Mouse (Mus musculus): ENCODE data around the gene Erich3. TPM values are rescaled to one million over a fixed set of nuclear protein-coding genes. Genes with fewer than 3 reads are reported as not detected.
A peak's percentile ranks its signal among the peaks of the same experiment; 100 is the strongest.

Gene Erich3
- total RNA-seq, 2 experiments from 2014 or later = 0.04 TPM

- intact Hi-C loops (cut with DNase I; ENCODE audit: low total_unique reads) = no loop called here
Measured at GRCm38 (mm10) chr3:154758089-154758488, 94.4 kb downstream of the Erich3 start.

GRCm38 (mm10) chr3:154761108-154761507, 97.4 kb downstream of the Erich3 start:
- intact Hi-C loops (cut with DNase I; ENCODE audit: low total_unique reads) = no loop called here
- no peak for DNase-seq

More at GRCm38 (mm10) chr3:154758089-154758488, 94.4 kb downstream of the Erich3 start:
- DNase-seq = no peak

- no peak for DNase-seq
- intact Hi-C loops (cut with DNase I; ENCODE audit: low total_unique reads) = no loop called here
Measured at GRCm38 (mm10) chr3:154763374-154763773, 99.7 kb downstream of the Erich3 start.

- DNase-seq = peak; percentile 6
Measured at GRCm38 (mm10) chr3:154764115-154764514, 100.5 kb downstream of the Erich3 start.

GRCm38 (mm10) chr3:154766321-154766720, 102.7 kb downstream of the Erich3 start:
- DNase-seq = no peak
- intact Hi-C loops (cut with DNase I; ENCODE audit: low total_unique reads) = no loop called here

More at GRCm38 (mm10) chr3:154764115-154764514, 100.5 kb downstream of the Erich3 start:
- intact Hi-C loops (cut with DNase I; ENCODE audit: low total_unique reads) = no loop called here

- intact Hi-C loops (cut with DNase I; ENCODE audit: low total_unique reads) = no loop called here
- DNase-seq = no peak
Measured at GRCm38 (mm10) chr3:154771651-154772050, 108.0 kb downstream of the Erich3 start.

- no peak for DNase-seq
- intact Hi-C loops (cut with DNase I; ENCODE audit: low total_unique reads) = no loop called here
Measured at GRCm38 (mm10) chr3:154778836-154779595, 115.4 kb downstream of the Erich3 start.

- DNase-seq = no peak
- intact Hi-C loops (cut with DNase I; ENCODE audit: low total_unique reads) = no loop called here
Measured at GRCm38 (mm10) chr3:154786354-154786753, 122.7 kb downstream of the Erich3 start.

- DNase-seq = no peak
- intact Hi-C loops (cut with DNase I; ENCODE audit: low total_unique reads) = no loop called here
Measured at GRCm38 (mm10) chr3:154787611-154788010, 124.0 kb downstream of the Erich3 start.

- intact Hi-C loops (cut with DNase I; ENCODE audit: low total_unique reads) = no loop called here
- DNase-seq = peak; percentile 9
Measured at GRCm38 (mm10) chr3:154793571-154793970, 129.9 kb downstream of the Erich3 start.

GRCm38 (mm10) chr3:154798806-154799205, 135.1 kb downstream of the Erich3 start:
- intact Hi-C loops (cut with DNase I; ENCODE audit: low total_unique reads) = no loop called here

GRCm38 (mm10) chr3:154800454-154800853, 136.8 kb downstream of the Erich3 start:
- intact Hi-C loops (cut with DNase I; ENCODE audit: low total_unique reads) = no loop called here
- DNase-seq = no peak

More at GRCm38 (mm10) chr3:154798806-154799205, 135.1 kb downstream of the Erich3 start:
- no peak for DNase-seq

GRCm38 (mm10) chr3:154800888-154801429, 137.3 kb downstream of the Erich3 start:
- DNase-seq = no peak
- intact Hi-C loops (cut with DNase I; ENCODE audit: low total_unique reads) = no loop called here

- DNase-seq = no peak
- intact Hi-C loops (cut with DNase I; ENCODE audit: low total_unique reads) = no loop called here
Measured at GRCm38 (mm10) chr3:154806626-154807025, 143.0 kb downstream of the Erich3 start.

GRCm38 (mm10) chr3:154810273-154810870, 146.7 kb downstream of the Erich3 start:
- intact Hi-C loops (cut with DNase I; ENCODE audit: low total_unique reads) = no loop called here
- no peak for DNase-seq

GRCm38 (mm10) chr3:154811281-154811680, 147.6 kb downstream of the Erich3 start:
- no peak for DNase-seq
- intact Hi-C loops (cut with DNase I; ENCODE audit: low total_unique reads) = no loop called here

- intact Hi-C loops (cut with DNase I; ENCODE audit: low total_unique reads) = no loop called here
- no peak for DNase-seq
Measured at GRCm38 (mm10) chr3:154811833-154812232, 148.2 kb downstream of the Erich3 start.

- DNase-seq = no peak
- intact Hi-C loops (cut with DNase I; ENCODE audit: low total_unique reads) = no loop called here
Measured at GRCm38 (mm10) chr3:154812893-154813292, 149.2 kb downstream of the Erich3 start.

GRCm38 (mm10) chr3:154815606-154816005, 151.9 kb downstream of the Erich3 start:
- intact Hi-C loops (cut with DNase I; ENCODE audit: low total_unique reads) = no loop called here
- no peak for DNase-seq

- DNase-seq = no peak
- intact Hi-C loops (cut with DNase I; ENCODE audit: low total_unique reads) = no loop called here
Measured at GRCm38 (mm10) chr3:154816231-154816630, 152.6 kb downstream of the Erich3 start.

Measured in gastrocnemius, postnatal 14 days (tissue).